Mouse (Mus musculus): ENCODE data around the gene Pym1.
"Not testable (repeated sequence)": the region's sequence is repeated elsewhere in the genome, so short reads cannot be mapped to it uniquely, and the experiment has no call there.

Pym1 gene

GRCm38 (mm10) chr10:128747646-128748251 lies at the start of gene Pym1:
Gene Pym1 (plus strand): TSS chr10:128747889.
- peak; percentile 94 for DNase-seq

GRCm38 (mm10) chr10:128699006-128699405 lies 48.7 kb upstream of the Pym1 start:
- peak; percentile 68 for DNase-seq

GRCm38 (mm10) chr10:128699611-128700010 lies 48.1 kb upstream of the Pym1 start:
- DNase-seq, result no peak

- DNase-seq, result no peak
Measured at GRCm38 (mm10) chr10:128700712-128701111, 47.0 kb upstream of the Pym1 start.

GRCm38 (mm10) chr10:128702328-128703007 lies 45.2 kb upstream of the Pym1 start:
- no peak for DNase-seq

GRCm38 (mm10) chr10:128703895-128704294 lies 43.8 kb upstream of the Pym1 start, which contains the start of gene Pmel:
Gene Pmel (plus strand): TSS chr10:128704195.
- no peak for DNase-seq

GRCm38 (mm10) chr10:128704491-128705316 lies 43.0 kb upstream of the Pym1 start, which contains the start of gene Cdk2:
Gene Cdk2 (minus strand): TSS chr10:128705031.
- DNase-seq, result peak; percentile 94

- no peak for DNase-seq
Measured at GRCm38 (mm10) chr10:128705317-128705693, 42.4 kb upstream of the Pym1 start.

- not testable (repeated sequence) for DNase-seq
Measured at GRCm38 (mm10) chr10:128711318-128711717, 36.4 kb upstream of the Pym1 start.

- DNase-seq, result no peak
Measured at GRCm38 (mm10) chr10:128715559-128716537, 31.8 kb upstream of the Pym1 start.

- not testable (repeated sequence) for DNase-seq
Measured at GRCm38 (mm10) chr10:128725466-128725865, 22.2 kb upstream of the Pym1 start.

- DNase-seq, result no peak
Measured at GRCm38 (mm10) chr10:128728059-128728458, 19.6 kb upstream of the Pym1 start.

- DNase-seq, result peak; percentile 73
Measured at GRCm38 (mm10) chr10:128731002-128731433, 16.7 kb upstream of the Pym1 start.

GRCm38 (mm10) chr10:128731992-128732391 lies 15.7 kb upstream of the Pym1 start:
- no peak for DNase-seq

- DNase-seq, result no peak
Measured at GRCm38 (mm10) chr10:128737435-128737834, 10.3 kb upstream of the Pym1 start.

- no peak for DNase-seq
Measured at GRCm38 (mm10) chr10:128740296-128740695, 7.4 kb upstream of the Pym1 start.

GRCm38 (mm10) chr10:128742616-128743015 lies 5.1 kb upstream of the Pym1 start:
- DNase-seq, result no peak

GRCm38 (mm10) chr10:128743235-128743634 lies 4.5 kb upstream of the Pym1 start:
- peak; percentile 21 for DNase-seq

GRCm38 (mm10) chr10:128743791-128744191 lies 3.9 kb upstream of the Pym1 start:
- peak; percentile 71 for DNase-seq

GRCm38 (mm10) chr10:128744211-128744610 lies 3.5 kb upstream of the Pym1 start:
- peak; percentile 74 for DNase-seq

GRCm38 (mm10) chr10:128744680-128745601 lies 2.7 kb upstream of the Pym1 start, which contains the start of gene Dgka:
Gene Dgka (minus strand): TSS chr10:128744855.
- DNase-seq, result peak; percentile 63
